Mouse (Mus musculus) heart, embryonic 13.5 days (tissue): ENCODE measurements at regions not wholly inside any gene's neighbourhood (a gene's known extent, or its start where the extent isn't known, plus 50 kb on each side); places are given as distances from the start of the nearest gene placed in this dataset.
A peak's percentile ranks its signal among the peaks of the same experiment; 100 is the strongest.
"Not testable (repeated sequence)": the region's sequence is repeated elsewhere in the genome, so short reads cannot be mapped to it uniquely, and the experiment has no call there.

Source experiments
- ATAC-seq: fragments of 200-750 bp; cut with Nextera tagmentation; 2 replicates; pipeline ENCODE4 v1.8.0; 2017; ENCODE audit warnings: moderate TSS enrichment; ENCODE audit not compliant: insufficient number of reproducible peaks, low FRiP score, low TSS enrichment; ENCODE audit errors: extremely low read depth
- H3K27ac ChIP-seq: fragments of 300-500 bp; sonication (generic); replicated peaks from 2 replicates; pipeline ENCODE4 v1.5.1; 2015; ENCODE audit warnings: moderate library complexity, mild to moderate bottlenecking, inconsistent platforms
- H3K27me3 ChIP-seq: fragments of 300-500 bp; sonication (generic); replicated peaks from 2 replicates; pipeline ENCODE4 v1.6.1; 2015; ENCODE audit warnings: mild to moderate bottlenecking, inconsistent platforms
- H3K36me3 ChIP-seq: fragments of 300-500 bp; sonication (generic); 2 replicates; pipeline ENCODE4 v1.6.1; 2015; ENCODE audit warnings: mild to moderate bottlenecking, inconsistent platforms
- H3K4me1 ChIP-seq: fragments of 300-500 bp; sonication (generic); 2 replicates; pipeline ENCODE4 v1.6.1; 2015; ENCODE audit warnings: inconsistent platforms
- H3K4me2 ChIP-seq: fragments of 300-500 bp; sonication (generic); 2 replicates; pipeline ENCODE4 v1.6.1; 2015; ENCODE audit warnings: inconsistent platforms, mild to moderate bottlenecking, moderate library complexity
- H3K4me3 ChIP-seq: fragments of 300-500 bp; sonication (generic); 2 replicates; pipeline ENCODE4 v1.5.1; 2015; ENCODE audit warnings: moderate library complexity, mild to moderate bottlenecking, inconsistent platforms
- H3K9ac ChIP-seq: fragments of 300-500 bp; sonication (generic); 2 replicates; pipeline ENCODE4 v1.6.1; 2015; ENCODE audit warnings: inconsistent platforms, mild to moderate bottlenecking, moderate library complexity
- H3K9me3 ChIP-seq: fragments of 300-500 bp; sonication (generic); 2 replicates; pipeline ENCODE4 v1.6.1; 2016; ENCODE audit warnings: inconsistent platforms
- WGBS: fragments of 180-500 bp; shearing (Covaris S2); methylation state at CpG from one replicate; pipeline ENCODE4 v1.1.7; 2015; ENCODE audit warnings: mixed read lengths; 5-methylcytosine and 5-hydroxymethylcytosine counted together

- H3K36me3 ChIP-seq, ATAC-seq, H3K4me2 ChIP-seq, H3K9ac ChIP-seq, H3K27ac ChIP-seq, H3K4me3 ChIP-seq, H3K27me3 ChIP-seq, H3K9me3 ChIP-seq, H3K4me1 ChIP-seq: not testable (repeated sequence)
- 79% methylated on average over 4 of the region's 4 CpGs for WGBS
These were observed 206.7 kb downstream of the Fam43a start for GRCm38 (mm10) chr16:30806206-30806605.

- WGBS: 27% methylated on average over 5 of the region's 5 CpGs
- Histone ChIP-seq H3K9me3 (no peaks in the 10 kb centered on the region), H3K27me3 (no peaks in the 10 kb centered on the region), H3K36me3 (no peaks in the 10 kb centered on the region), H3K4me1 (peaks cover 42% of the 10 kb centered on the region), H3K9ac (no peak overlapping the region), H3K4me2 (no peak overlapping the region), H3K27ac (peak overlapping the region; percentile 49), H3K4me3 (no peak overlapping the region)
- ATAC-seq: no peak
These were observed 219.1 kb downstream of the Fam43a start for GRCm38 (mm10) chr16:30818541-30819120.

- Histone ChIP-seq H3K27me3 (no peaks in the 10 kb centered on the region), H3K36me3 (no peaks in the 10 kb centered on the region), H3K4me2 (no peak overlapping the region), H3K4me3 (no peak overlapping the region), H3K9me3 (no peaks in the 10 kb centered on the region), H3K9ac (no peak overlapping the region), H3K27ac (peak overlapping the region; percentile 49), H3K4me1 (peaks cover 42% of the 10 kb centered on the region)
- no peak for ATAC-seq
- WGBS: 87% methylated on average over 4 of the region's 4 CpGs
These were observed 219.8 kb downstream of the Fam43a start for GRCm38 (mm10) chr16:30819342-30819741.

- no peak for ATAC-seq
- WGBS: 74% methylated on average over 3 of the region's 3 CpGs
These were observed 220.7 kb downstream of the Fam43a start for GRCm38 (mm10) chr16:30820234-30820633.

GRCm38 (mm10) chr16:30820761-30821160, 221.2 kb downstream of the Fam43a start:
- no peak overlapping the region for H3K9ac ChIP-seq
- peak overlapping the region; percentile 67 for H3K4me2 ChIP-seq
- WGBS: 67% methylated on average over 4 of the region's 4 CpGs
- no peaks in the 10 kb centered on the region for H3K9me3 ChIP-seq
- H3K36me3 ChIP-seq: no peaks in the 10 kb centered on the region
- H3K27me3 ChIP-seq: no peaks in the 10 kb centered on the region
- ATAC-seq: no peak
- H3K27ac ChIP-seq: peak overlapping the region; percentile 83
- H3K4me1 ChIP-seq: peaks cover 42% of the 10 kb centered on the region
- no peak overlapping the region for H3K4me3 ChIP-seq

More at GRCm38 (mm10) chr16:30820234-30820633, 220.7 kb downstream of the Fam43a start:
- Histone ChIP-seq H3K27ac (peak overlapping the region; percentile 83; the same call in 1 of the 2 replicates), H3K9ac (no peak overlapping the region), H3K4me2 (no peak overlapping the region), H3K4me1 (peaks cover 42% of the 10 kb centered on the region), H3K27me3 (no peaks in the 10 kb centered on the region), H3K4me3 (no peak overlapping the region), H3K9me3 (no peaks in the 10 kb centered on the region), H3K36me3 (no peaks in the 10 kb centered on the region)

GRCm38 (mm10) chr16:30821191-30821910, 221.8 kb downstream of the Fam43a start:
- 8% methylated on average over 17 of the region's 17 CpGs for WGBS
- Histone ChIP-seq H3K36me3 (no peaks in the 10 kb centered on the region), H3K4me3 (peak overlapping the region; percentile 32), H3K27me3 (no peaks in the 10 kb centered on the region), H3K9ac (peak overlapping the region; percentile 75), H3K4me1 (peaks cover 48% of the 10 kb centered on the region), H3K9me3 (no peaks in the 10 kb centered on the region), H3K4me2 (peak overlapping the region; percentile 67), H3K27ac (peak overlapping the region; percentile 83)
- ATAC-seq: no peak

GRCm38 (mm10) chr16:30821911-30822578, 222.5 kb downstream of the Fam43a start:
- peak overlapping the region; percentile 67; the same call in 1 of the 2 replicates for H3K4me2 ChIP-seq
- H3K4me3 ChIP-seq: no peak overlapping the region
- peak overlapping the region; percentile 75 for H3K9ac ChIP-seq
- no peak for ATAC-seq
- H3K4me1 ChIP-seq: peaks cover 50% of the 10 kb centered on the region
- no peaks in the 10 kb centered on the region for H3K9me3 ChIP-seq
- H3K36me3 ChIP-seq: no peaks in the 10 kb centered on the region
- 51% methylated on average over 13 of the region's 13 CpGs for WGBS
- H3K27ac ChIP-seq: peak overlapping the region; percentile 83
- no peaks in the 10 kb centered on the region for H3K27me3 ChIP-seq

GRCm38 (mm10) chr16:30826128-30826527, 226.6 kb downstream of the Fam43a start:
- no peak overlapping the region for H3K9ac ChIP-seq
- no peak overlapping the region for H3K4me2 ChIP-seq
- H3K9me3 ChIP-seq: no peaks in the 10 kb centered on the region
- peak overlapping the region; percentile 60 for H3K27ac ChIP-seq
- WGBS: 51% methylated on average over 3 of the region's 3 CpGs
- peaks cover 46% of the 10 kb centered on the region for H3K4me1 ChIP-seq
- H3K27me3 ChIP-seq: no peaks in the 10 kb centered on the region
- no peaks in the 10 kb centered on the region for H3K36me3 ChIP-seq
- ATAC-seq: no peak
- H3K4me3 ChIP-seq: no peak overlapping the region

GRCm38 (mm10) chr16:30827901-30828608, 228.5 kb downstream of the Fam43a start:
- peaks cover 7% of the 10 kb centered on the region; the same call in 1 of the 2 replicates for H3K9me3 ChIP-seq
- H3K36me3 ChIP-seq: no peaks in the 10 kb centered on the region
- peaks cover 27% of the 10 kb centered on the region for H3K4me1 ChIP-seq
- 58% methylated on average over 9 of the region's 9 CpGs for WGBS
- H3K9ac ChIP-seq: no peak overlapping the region
- peak overlapping the region; percentile 71 for H3K27ac ChIP-seq
- no peaks in the 10 kb centered on the region for H3K27me3 ChIP-seq
- no peak overlapping the region for H3K4me3 ChIP-seq
- ATAC-seq: no peak
- H3K4me2 ChIP-seq: no peak overlapping the region

GRCm38 (mm10) chr16:30834561-30834960, 235.0 kb downstream of the Fam43a start:
- Histone ChIP-seq H3K27me3 (no peaks in the 10 kb centered on the region), H3K36me3 (no peaks in the 10 kb centered on the region), H3K4me2 (no peak overlapping the region), H3K27ac (no peak overlapping the region), H3K4me1 (peaks cover 17% of the 10 kb centered on the region), H3K4me3 (no peak overlapping the region), H3K9me3 (peaks cover 9% of the 10 kb centered on the region; the same call in 1 of the 2 replicates), H3K9ac (no peak overlapping the region)
- 69% methylated on average over 3 of the region's 3 CpGs for WGBS
- no peak for ATAC-seq

- 45% methylated on average over 2 of the region's 2 CpGs for WGBS
- H3K4me3 ChIP-seq: no peak overlapping the region
- H3K27me3 ChIP-seq: no peaks in the 10 kb centered on the region
- H3K9me3 ChIP-seq: peaks cover 17% of the 10 kb centered on the region
- no peak overlapping the region for H3K27ac ChIP-seq
- H3K36me3 ChIP-seq: no peaks in the 10 kb centered on the region
- H3K4me2 ChIP-seq: no peak overlapping the region
- no peak for ATAC-seq
- no peak overlapping the region for H3K9ac ChIP-seq
- peaks cover 7% of the 10 kb centered on the region for H3K4me1 ChIP-seq
These were observed 236.2 kb downstream of the Fam43a start for GRCm38 (mm10) chr16:30835678-30836077.
